Mouse (Mus musculus) olfactory bulb, adult 2 months (tissue): ENCODE data around the gene Acvr1b. TPM values are rescaled to one million over a fixed set of nuclear protein-coding genes. Genes with fewer than 3 reads are reported as not detected.
A peak's percentile ranks its signal among the peaks of the same experiment; 100 is the strongest.

Experiments
- H3K27ac ChIP-seq: fragments of 200-500 bp; 2 replicates; pipeline ENCODE4 v1.5.1; 2012; ENCODE audit warnings: low read depth, low read length; ENCODE audit not compliant: insufficient read depth
- H3K4me1 ChIP-seq: fragments of 200-500 bp; 2 replicates; pipeline ENCODE4 v1.6.1; 2012; ENCODE audit warnings: low read length; ENCODE audit not compliant: control insufficient read depth, insufficient read depth
- H3K4me3 ChIP-seq: fragments of 200-500 bp; 2 replicates; pipeline ENCODE4 v1.5.1; 2012; ENCODE audit warnings: mild to moderate bottlenecking, low read depth, low read length, moderate library complexity; ENCODE audit not compliant: insufficient read depth
- CTCF ChIP-seq: fragments of 200-500 bp; IDR thresholded peaks from 2 replicates; pipeline ENCODE4 v1.5.1; 2012; ENCODE audit warnings: low read depth, mild to moderate bottlenecking, low read length, moderate library complexity; ENCODE audit not compliant: insufficient read depth
- POLR2A ChIP-seq: fragments of 200-500 bp; IDR thresholded peaks from 2 replicates; pipeline ENCODE4 v1.6.1; 2012; ENCODE audit warnings: mild to moderate bottlenecking, low read depth, low read length, moderate library complexity; ENCODE audit not compliant: insufficient read depth
- WGBS: fragments of 180-500 bp; shearing (Covaris S2); methylation state at CpG from one replicate; pipeline ENCODE4 v1.1.7; 2018; 5-methylcytosine and 5-hydroxymethylcytosine counted together
- polyA plus RNA-seq: library from polyadenylated mRNA; stranded (reverse); fragments of >200 nt; gene quantifications from 2 replicates; pipeline ENCODE4 v1.2.4, GENCODE M21; 2012; ENCODE audit warnings: low replicate concordance; ENCODE audit not compliant: missing spikeins, insufficient read depth, insufficient read length

The Acvr1b gene
- not detected in 2 replicates for polyA plus RNA-seq

GRCm38 (mm10) chr15:101173421-101174211 is at the start of gene Acvr1b:
Acvr1b (plus strand) TSS chr15:101174067.
- peak within 1 kb of the TSS; percentile 96 for H3K4me3 ChIP-seq
- H3K27ac ChIP-seq: peak within 1 kb of the TSS; percentile 78
- H3K4me1 ChIP-seq: peaks cover 14% of the 10 kb centered on the region
- WGBS: under 1% methylated on average over 43 of the region's 87 CpGs
- TF ChIP-seq CTCF (no peak), POLR2A (peak; percentile 68; the same call in 1 of the 2 replicates)

- H3K27ac ChIP-seq: no peak overlapping the region
- H3K4me1 ChIP-seq: peaks cover 8% of the 10 kb centered on the region
- no peak overlapping the region for H3K4me3 ChIP-seq
- WGBS: 94% methylated on average over 6 of the region's 6 CpGs
- TF ChIP-seq POLR2A (no peak), CTCF (no peak)
These were observed 48.3 kb upstream of the Acvr1b start for GRCm38 (mm10) chr15:101125561-101125960.

- 86% methylated on average over 12 of the region's 12 CpGs for WGBS
- H3K4me3 ChIP-seq: no peak overlapping the region
- H3K27ac ChIP-seq: no peak overlapping the region
- TF ChIP-seq POLR2A: no peak
- peaks cover 15% of the 10 kb centered on the region for H3K4me1 ChIP-seq
These were observed 46.9 kb upstream of the Acvr1b start for GRCm38 (mm10) chr15:101126876-101127544.

- H3K4me1 ChIP-seq: peaks cover 16% of the 10 kb centered on the region
- 13% methylated on average over 46 of the region's 46 CpGs for WGBS
- H3K27ac ChIP-seq: no peak within 1 kb of the TSS
- no peak for TF ChIP-seq POLR2A
- no peak for TF ChIP-seq CTCF
- H3K4me3 ChIP-seq: peak within 1 kb of the TSS; percentile 22
These were observed 45.4 kb upstream of the Acvr1b start, which contains the start of gene Acvrl1 for GRCm38 (mm10) chr15:101128181-101129089. Acvrl1 (plus strand) TSS chr15:101128522.

GRCm38 (mm10) chr15:101129412-101129811 is 44.5 kb upstream of the Acvr1b start:
- WGBS: 63% methylated on average over 5 of the region's 5 CpGs

GRCm38 (mm10) chr15:101131498-101131897 is 42.4 kb upstream of the Acvr1b start:
- WGBS: 39% methylated on average over 11 of the region's 11 CpGs
- peaks cover 16% of the 10 kb centered on the region for H3K4me1 ChIP-seq
- peak overlapping the region; percentile 8; the same call in 1 of the 2 replicates for H3K4me3 ChIP-seq
- TF ChIP-seq CTCF: no peak
- TF ChIP-seq POLR2A: no peak
- H3K27ac ChIP-seq: no peak overlapping the region

More at GRCm38 (mm10) chr15:101129412-101129811, 44.5 kb upstream of the Acvr1b start:
- no peak for TF ChIP-seq CTCF
- TF ChIP-seq POLR2A: no peak
- Histone ChIP-seq H3K4me3 (no peak overlapping the region; the same call in 1 of the 2 replicates), H3K4me1 (peaks cover 16% of the 10 kb centered on the region), H3K27ac (no peak overlapping the region)

GRCm38 (mm10) chr15:101132041-101132440 is 41.8 kb upstream of the Acvr1b start:
- no peak for TF ChIP-seq CTCF
- no peak for TF ChIP-seq POLR2A
- Histone ChIP-seq H3K27ac (no peak overlapping the region), H3K4me3 (0 out of 2 replicates have a peak overlapping the region, but pooled peaks have one; percentile 8), H3K4me1 (peaks cover 16% of the 10 kb centered on the region)
- 52% methylated on average over 6 of the region's 6 CpGs for WGBS

- peaks cover 16% of the 10 kb centered on the region for H3K4me1 ChIP-seq
- no peak overlapping the region for H3K27ac ChIP-seq
- TF ChIP-seq POLR2A (no peak), CTCF (no peak)
- H3K4me3 ChIP-seq: no peak overlapping the region
- WGBS: 77% methylated on average over 6 of the region's 6 CpGs
These were observed 41.1 kb upstream of the Acvr1b start for GRCm38 (mm10) chr15:101132761-101133160.
